Mouse (Mus musculus) midbrain, embryonic 14.5 days (tissue): ENCODE data around the gene Krtap9-5. TPM values are rescaled to one million over a fixed set of nuclear protein-coding genes. Genes with fewer than 3 reads are reported as not detected.

Experiments used
- ATAC-seq: fragments of 200-750 bp; cut with Nextera tagmentation; 2 replicates; pipeline ENCODE4 v1.8.0; 2017; ENCODE audit warnings: moderate number of reproducible peaks, moderate library complexity; ENCODE audit not compliant: low FRiP score, low TSS enrichment
- DNase-seq: peaks from one replicate; pipeline ENCODE4 v3.0.0-alpha.2; 2015
- H3K27ac ChIP-seq: fragments of 300-500 bp; sonication (generic); replicated peaks from 2 replicates; pipeline ENCODE4 v1.5.1; 2014; ENCODE audit warnings: mild to moderate bottlenecking, low read depth, low read length, moderate library complexity
- H3K27me3 ChIP-seq: fragments of 300-500 bp; sonication (generic); 2 replicates; pipeline ENCODE4 v1.6.1; 2014; ENCODE audit warnings: low read length, control low read depth, mixed read lengths; ENCODE audit not compliant: control insufficient read depth, insufficient read depth
- H3K36me3 ChIP-seq: fragments of 300-500 bp; sonication (generic); 2 replicates; pipeline ENCODE4 v1.6.1; 2014; ENCODE audit warnings: low read length, control low read depth; ENCODE audit not compliant: control insufficient read depth, insufficient read depth
- H3K4me1 ChIP-seq: fragments of 300-500 bp; sonication (generic); 2 replicates; pipeline ENCODE4 v1.6.1; 2014; ENCODE audit warnings: mild to moderate bottlenecking, antibody characterized with exemption, low read length, control low read depth; ENCODE audit not compliant: control insufficient read depth, insufficient read depth
- H3K4me2 ChIP-seq: fragments of 300-500 bp; sonication (generic); 2 replicates; pipeline ENCODE4 v1.6.1; 2014; ENCODE audit warnings: mild to moderate bottlenecking, low read length, moderate library complexity
- H3K4me3 ChIP-seq: fragments of 300-500 bp; sonication (generic); replicated peaks from 2 replicates; pipeline ENCODE4 v1.5.1; 2014; ENCODE audit warnings: low read depth, low read length
- H3K9ac ChIP-seq: fragments of 300-500 bp; sonication (generic); replicated peaks from 2 replicates; pipeline ENCODE4 v1.6.1; 2014; ENCODE audit warnings: mild to moderate bottlenecking, low read length, moderate library complexity
- H3K9me3 ChIP-seq: fragments of 300-500 bp; sonication (generic); 2 replicates; pipeline ENCODE4 v1.6.1; 2016; ENCODE audit warnings: low read length, control low read depth, mixed read lengths; ENCODE audit not compliant: control insufficient read depth
- WGBS: fragments of 180-500 bp; shearing (Covaris S2); extraction: QIAGEN DNeasy Blood & Tissue Kit; methylation state at CpG from one replicate; pipeline ENCODE4 v1.1.7; 2014; 5-methylcytosine and 5-hydroxymethylcytosine counted together
- polyA plus RNA-seq: library from polyadenylated mRNA; unstranded; fragments of >200 nt; fragmentation: Nextera tagmentation; extraction: Ambion mirVana; gene quantifications from 2 replicates; pipeline ENCODE4 v1.2.1, GENCODE M21; 2014

The Krtap9-5 gene
- polyA plus RNA-seq, 1 experiment from 2014 or later, result not detected

DNA sequence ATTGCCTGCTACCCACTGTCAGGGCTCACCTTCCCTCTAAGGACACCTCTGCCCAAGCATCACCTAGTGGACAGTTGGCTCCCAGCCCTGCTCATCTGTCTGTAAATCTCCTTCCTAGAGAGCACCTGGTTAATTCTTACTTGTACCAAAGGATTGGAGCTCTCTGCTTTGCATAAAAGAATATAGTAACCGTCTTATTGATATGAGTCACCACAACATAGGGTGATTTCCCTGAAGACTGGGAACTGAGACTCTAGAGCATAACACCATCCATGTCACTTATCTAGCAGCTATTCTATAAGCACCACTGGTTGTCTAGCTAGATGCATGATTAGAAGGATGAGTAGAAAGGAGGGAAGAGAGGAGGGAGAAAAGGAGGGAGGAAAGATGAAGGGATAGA is 35.2 kb downstream of the Krtap9-5 start:
- H3K36me3 ChIP-seq, result no peaks in the 10 kb centered on the region
- no peak for ATAC-seq
- WGBS, result 87% methylated on average over 1 of the region's 1 CpGs

DNA sequence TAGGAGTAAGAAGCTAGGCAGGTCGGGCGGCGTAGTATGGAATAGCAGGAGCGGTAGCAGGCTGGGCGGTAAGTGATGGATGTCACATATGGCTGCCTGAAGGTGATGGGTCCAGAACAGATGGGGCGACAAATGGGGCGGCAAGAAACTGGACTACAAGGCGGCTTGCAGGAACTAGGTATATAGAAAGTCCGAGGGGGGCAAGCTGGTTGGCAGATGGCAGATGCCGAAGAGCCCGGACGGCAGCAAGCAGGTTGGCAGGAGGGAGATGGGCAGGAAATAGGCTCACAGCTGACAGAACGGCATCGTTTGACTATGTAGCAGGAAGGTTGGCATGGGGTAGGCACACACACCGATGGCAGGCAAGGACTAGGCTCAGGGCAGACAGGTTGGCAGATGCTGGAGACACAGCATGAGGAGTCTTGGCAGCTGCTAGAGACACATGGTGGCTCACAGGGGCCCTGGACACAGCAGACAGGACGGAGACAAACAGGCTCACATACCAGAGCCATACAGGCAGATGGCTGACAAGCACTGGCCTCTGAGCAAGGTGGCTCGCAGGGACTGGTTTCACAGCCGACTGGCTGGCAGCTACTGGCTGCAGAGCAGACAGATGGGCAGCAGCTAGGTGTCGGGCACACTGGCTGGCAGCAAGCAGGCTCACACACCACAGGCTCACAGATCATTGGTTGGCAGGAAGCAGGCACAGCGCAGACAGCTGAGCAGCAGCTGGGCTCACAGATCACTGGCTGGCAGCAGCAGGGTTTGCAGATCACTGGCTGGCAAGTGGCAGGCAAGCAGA is 37.2 kb downstream of the Krtap9-5 start:
- Histone ChIP-seq H3K4me1 (no peaks in the 10 kb centered on the region), H3K4me3 (no peak overlapping the region), H3K27me3 (no peaks in the 10 kb centered on the region), H3K4me2 (no peak overlapping the region), H3K27ac (peak overlapping the region; percentile 52), H3K36me3 (no peaks in the 10 kb centered on the region), H3K9me3 (no peaks in the 10 kb centered on the region), H3K9ac (no peak overlapping the region)
- 84% methylated on average over 20 of the region's 20 CpGs for WGBS
- DNase-seq, result peak; percentile 48
- peak; percentile 70 for ATAC-seq

More for the DNA sequence above, 35.2 kb downstream of the Krtap9-5 start:
- Histone ChIP-seq H3K4me1 (no peaks in the 10 kb centered on the region), H3K4me3 (no peak overlapping the region), H3K9ac (no peak overlapping the region), H3K27ac (no peak overlapping the region), H3K4me2 (no peak overlapping the region), H3K9me3 (no peaks in the 10 kb centered on the region), H3K27me3 (no peaks in the 10 kb centered on the region)
- DNase-seq, result no peak

DNA sequence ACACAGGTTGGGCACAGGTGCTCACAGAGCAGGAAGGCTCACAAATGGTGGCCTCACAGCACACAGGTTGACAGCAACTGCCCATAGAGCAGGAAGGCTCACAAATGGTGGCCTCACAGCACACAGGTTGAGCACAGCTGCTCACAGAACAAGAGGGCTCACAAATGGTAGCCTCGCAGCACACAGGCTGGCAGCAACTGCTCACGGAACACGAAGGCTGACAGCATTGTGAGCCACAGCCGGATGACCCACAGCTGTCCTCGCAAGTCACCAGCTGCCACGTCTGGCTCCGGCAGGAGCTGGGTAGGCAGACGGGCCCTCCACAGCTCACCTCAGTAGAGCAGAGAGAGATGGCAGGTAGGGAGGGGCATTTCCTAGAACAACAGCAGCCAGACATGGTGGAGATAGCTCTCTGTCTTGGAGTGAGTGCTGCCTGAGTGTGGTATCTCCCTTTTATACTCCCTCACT is 37.9 kb downstream of the Krtap9-5 start, which contains the start of gene Krtap16-1:
TSS of gene Krtap16-1 (minus strand) at position 418 of the 468 bp plus-strand sequence.
- H3K4me1 ChIP-seq, result no peaks in the 10 kb centered on the region
- H3K4me3 ChIP-seq, result no peak within 1 kb of the TSS
- H3K9me3 ChIP-seq, result no peaks in the 10 kb centered on the region
- H3K36me3 ChIP-seq, result no peaks in the 10 kb centered on the region
- H3K27ac ChIP-seq, result peak within 1 kb of the TSS; percentile 52
- H3K4me2 ChIP-seq, result no peak within 1 kb of the TSS
- no peak within 1 kb of the TSS for H3K9ac ChIP-seq
- DNase-seq (no peak), ATAC-seq (no peak)
- WGBS, result 86% methylated on average over 8 of the region's 8 CpGs
- H3K27me3 ChIP-seq, result no peaks in the 10 kb centered on the region

DNA sequence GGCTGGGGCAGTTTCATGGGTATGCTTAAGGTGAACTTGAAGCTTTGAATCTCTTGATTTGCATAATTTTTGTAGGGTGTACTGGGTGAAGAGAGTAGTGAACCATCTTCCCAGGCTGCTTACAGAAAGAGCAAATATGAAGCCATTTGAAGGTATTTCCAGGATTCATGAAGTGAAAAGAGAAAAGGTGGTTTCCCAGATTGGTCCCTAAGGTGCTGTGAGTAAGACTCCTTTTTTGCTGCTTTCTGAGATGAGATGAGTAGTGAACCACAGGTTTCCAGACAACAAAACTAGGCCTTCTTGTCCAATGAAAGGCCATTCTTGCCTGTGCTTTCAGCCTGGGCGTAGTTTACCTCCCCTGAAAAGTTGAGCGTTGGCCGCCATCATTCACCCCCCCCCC is 40.3 kb downstream of the Krtap9-5 start:
- WGBS, result 93% methylated on average over 3 of the region's 3 CpGs

DNA sequence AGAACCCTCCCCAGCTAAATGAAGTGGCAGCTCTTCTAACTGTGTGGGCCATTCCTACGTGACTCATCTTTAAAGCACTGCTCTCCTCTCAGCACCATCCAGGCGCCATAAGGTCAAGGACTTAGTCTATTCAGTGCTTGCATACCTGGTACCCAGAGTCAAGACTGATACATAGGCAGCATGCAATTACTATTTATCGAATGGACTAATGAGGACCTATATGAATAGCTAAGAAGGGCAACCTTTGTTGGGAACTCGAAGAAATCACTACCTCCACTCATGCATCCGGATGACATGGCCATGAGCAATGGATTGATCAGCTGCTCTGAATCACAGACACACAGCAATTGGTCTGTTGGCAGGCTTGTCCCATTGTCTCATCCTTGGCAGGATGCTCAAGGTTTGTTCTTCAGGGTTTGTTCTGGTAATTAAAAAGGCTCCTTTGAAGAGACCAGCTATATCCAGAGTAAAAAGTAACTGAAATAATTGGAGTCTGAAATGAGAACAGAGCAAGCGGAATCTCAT is 41.7 kb downstream of the Krtap9-5 start:
- Histone ChIP-seq H3K4me2 (no peak overlapping the region), H3K4me3 (no peak overlapping the region), H3K9me3 (no peaks in the 10 kb centered on the region), H3K27ac (no peak overlapping the region), H3K36me3 (no peaks in the 10 kb centered on the region), H3K27me3 (no peaks in the 10 kb centered on the region), H3K9ac (no peak overlapping the region), H3K4me1 (no peaks in the 10 kb centered on the region)
- WGBS, result 88% methylated on average over 6 of the region's 6 CpGs
- no peak for ATAC-seq
- DNase-seq, result no peak

More for the DNA sequence above, 40.3 kb downstream of the Krtap9-5 start:
- no peaks in the 10 kb centered on the region for H3K36me3 ChIP-seq
- H3K4me3 ChIP-seq, result no peak overlapping the region
- H3K4me2 ChIP-seq, result no peak overlapping the region
- H3K9ac ChIP-seq, result no peak overlapping the region
- H3K4me1 ChIP-seq, result no peaks in the 10 kb centered on the region
- H3K27ac ChIP-seq, result no peak overlapping the region
- no peak for DNase-seq
- H3K27me3 ChIP-seq, result no peaks in the 10 kb centered on the region
- H3K9me3 ChIP-seq, result no peaks in the 10 kb centered on the region
- no peak for ATAC-seq

DNA sequence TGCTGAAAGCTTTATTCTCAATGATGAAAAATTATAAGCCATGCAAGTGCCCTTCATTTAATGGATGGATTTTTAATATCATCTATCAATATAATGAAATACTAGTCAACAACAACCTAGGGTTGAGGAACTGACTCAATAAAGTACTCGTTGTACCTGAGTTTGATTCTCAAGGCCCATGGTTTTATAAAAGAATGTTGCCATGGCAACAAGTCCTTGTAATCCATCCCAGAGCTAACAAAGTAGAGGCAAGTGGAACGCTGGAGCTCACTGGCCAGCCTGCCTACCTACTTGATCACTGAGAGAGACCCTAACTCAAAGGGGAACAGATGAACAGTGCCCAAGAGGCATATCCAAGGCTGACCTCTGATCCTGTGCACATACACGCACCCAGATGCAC is 42.3 kb downstream of the Krtap9-5 start:
- H3K27me3 ChIP-seq, result no peaks in the 10 kb centered on the region
- no peak overlapping the region for H3K9ac ChIP-seq
- WGBS, result 61% methylated on average over 3 of the region's 3 CpGs
- H3K4me1 ChIP-seq, result no peaks in the 10 kb centered on the region
- no peak overlapping the region for H3K4me2 ChIP-seq
- no peak overlapping the region for H3K4me3 ChIP-seq
- peak; percentile 65 for DNase-seq
- no peak overlapping the region for H3K27ac ChIP-seq
- H3K36me3 ChIP-seq, result no peaks in the 10 kb centered on the region
- H3K9me3 ChIP-seq, result no peaks in the 10 kb centered on the region
- no peak for ATAC-seq

DNA sequence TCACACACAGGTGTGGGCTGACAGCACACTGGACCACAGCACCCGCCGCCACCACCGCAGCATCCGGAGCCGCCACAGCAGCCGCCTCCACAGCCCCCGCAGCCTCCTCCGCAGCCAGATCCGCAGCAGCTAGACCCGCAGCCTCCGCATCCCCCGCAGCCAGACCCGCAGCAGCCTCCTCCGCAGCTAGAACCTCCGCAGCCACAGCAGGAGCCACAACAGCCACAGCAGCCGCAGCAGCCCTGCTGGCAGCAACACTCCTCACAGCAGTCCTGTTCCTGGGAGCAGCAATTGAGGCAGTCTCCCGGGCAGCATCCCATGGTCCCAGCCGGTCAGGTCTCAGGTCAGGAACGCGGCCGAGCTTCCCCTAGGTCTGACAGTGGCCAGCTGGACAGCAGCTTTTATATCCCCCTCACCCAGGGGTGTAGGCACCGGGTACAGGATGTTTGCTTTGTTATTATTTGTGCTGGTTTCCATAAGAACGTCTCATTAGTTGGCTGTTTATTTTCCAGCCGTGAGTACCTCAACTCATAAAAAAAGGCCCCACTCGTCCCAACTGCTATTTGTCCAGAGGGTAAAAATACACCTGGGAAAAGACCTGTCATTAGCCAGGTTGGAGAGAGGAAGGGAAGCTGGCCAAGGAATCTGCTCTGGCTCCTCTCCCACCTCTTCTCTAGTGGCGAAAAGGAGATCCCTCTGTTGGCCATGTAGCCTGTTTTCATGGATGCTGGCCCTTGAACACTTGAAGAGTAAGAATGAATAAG is 45.5 kb downstream of the Krtap9-5 start, which contains the start of gene Krtap17-1:
TSS of gene Krtap17-1 (minus strand) at position 375 of the 764 bp plus-strand sequence.
- peak within 1 kb of the TSS; percentile 36; the same call in 1 of the 2 replicates for H3K9ac ChIP-seq
- ATAC-seq, result no peak
- 32% methylated on average over 26 of the region's 26 CpGs for WGBS

DNA sequence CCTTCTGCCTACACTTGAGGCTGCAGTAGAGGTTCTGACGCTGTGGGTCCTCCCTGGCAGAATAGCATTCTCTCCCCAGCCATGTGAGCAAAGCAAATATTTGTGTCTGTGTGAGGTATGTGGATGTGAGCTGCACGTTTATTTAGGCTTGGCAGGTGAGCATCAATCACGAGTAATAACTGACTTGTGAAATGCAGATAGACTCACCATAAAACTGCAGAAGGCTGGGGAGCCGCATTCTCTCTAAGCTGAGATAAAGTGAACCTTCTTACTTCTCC is 46.0 kb downstream of the Krtap9-5 start:
- no peaks in the 10 kb centered on the region for H3K9me3 ChIP-seq
- ATAC-seq, result no peak
- no peaks in the 10 kb centered on the region for H3K4me1 ChIP-seq
- no peaks in the 10 kb centered on the region for H3K36me3 ChIP-seq
- H3K27me3 ChIP-seq, result no peaks in the 10 kb centered on the region
- H3K9ac ChIP-seq, result no peak overlapping the region
- no peak overlapping the region for H3K27ac ChIP-seq
- WGBS, result 71% methylated on average over 4 of the region's 4 CpGs
- no peak overlapping the region for H3K4me2 ChIP-seq
- no peak overlapping the region for H3K4me3 ChIP-seq
- DNase-seq, result no peak

More for the DNA sequence above, 45.5 kb downstream of the Krtap9-5 start, which contains the start of gene Krtap17-1:
- DNase-seq, result peak; percentile 51
- peak within 1 kb of the TSS; percentile 14 for H3K4me3 ChIP-seq
- H3K4me2 ChIP-seq, result peak within 1 kb of the TSS; percentile 48
- H3K36me3 ChIP-seq, result no peaks in the 10 kb centered on the region
- H3K27me3 ChIP-seq, result no peaks in the 10 kb centered on the region
- H3K9me3 ChIP-seq, result no peaks in the 10 kb centered on the region
- no peak within 1 kb of the TSS for H3K27ac ChIP-seq
- H3K4me1 ChIP-seq, result no peaks in the 10 kb centered on the region
